Mouse (Mus musculus): Measurements from ENCODE around the gene Gm29797.

DNA sequence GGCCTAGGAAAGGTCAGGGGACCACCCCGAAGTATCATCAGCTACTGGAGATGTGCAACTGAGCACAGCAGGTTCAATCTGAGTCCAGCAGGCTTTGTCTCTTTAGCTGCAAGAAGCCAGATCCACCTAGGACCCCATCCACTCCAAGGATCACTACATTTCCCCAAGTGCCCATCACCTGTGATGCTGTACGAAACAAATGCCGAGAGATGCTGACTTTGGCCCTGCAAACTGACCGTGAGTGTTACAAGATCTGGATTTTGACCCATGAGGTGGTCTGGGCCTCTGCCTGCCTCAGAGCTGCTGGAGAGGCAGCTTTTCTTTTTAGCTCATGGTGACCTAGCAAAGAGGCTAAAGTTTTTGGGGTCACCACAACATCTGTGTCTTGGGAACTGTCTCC lies 28.9 kb downstream of the Gm29797 start:
- TF ChIP-seq MAX (IDR thresholded peaks at IDR 0.05; ENCODE audit: low read depth): no peak
- no peak for TF ChIP-seq POLR2A (IDR thresholded peaks at IDR 0.05; ENCODE audit: insufficient read length, low read depth)
- no peak for TF ChIP-seq TCF12 (IDR thresholded peaks at IDR 0.05; ENCODE audit: insufficient read depth, poor library complexity, severe bottlenecking)
- no peak for TF ChIP-seq E2F4 (IDR thresholded peaks at IDR 0.05; ENCODE audit: insufficient read depth)
- TF ChIP-seq REST (IDR thresholded peaks at IDR 0.05; ENCODE audit: insufficient read depth, insufficient read length): no peak
- TF ChIP-seq TCF3 (IDR thresholded peaks at IDR 0.05; ENCODE audit: insufficient read length, low read depth): no peak
- TF ChIP-seq CEBPB (IDR thresholded peaks at IDR 0.05; ENCODE audit: insufficient read depth, poor library complexity, severe bottlenecking): no peak
- no peak for TF ChIP-seq POLR2AphosphoS2 (IDR thresholded peaks at IDR 0.05; ENCODE audit: insufficient read length, low read depth)
- TF ChIP-seq USF1 (IDR thresholded peaks at IDR 0.05; ENCODE audit: low read depth): no peak
- TF ChIP-seq MYOD1 (IDR thresholded peaks at IDR 0.05; ENCODE audit: control insufficient read depth in 1 of 3, insufficient read length in 2 of 3, low read depth in 2 of 3): no peak
- no peak for TF ChIP-seq SRF (IDR thresholded peaks at IDR 0.05; ENCODE audit: control insufficient read depth, insufficient read length, low read depth)
- no peak for TF ChIP-seq MYOG (IDR thresholded peaks at IDR 0.05; ENCODE audit: control insufficient read depth in 1 of 3, insufficient read depth in 1 of 3, insufficient read length in 2 of 3, low read depth in 2 of 3)
